Mouse (Mus musculus) left cerebral cortex, postnatal 14 days (tissue): Measurements from ENCODE around the gene Gm17268. TPM values are rescaled to one million over a fixed set of nuclear protein-coding genes. Genes with fewer than 3 reads are reported as not detected.

ENCODE experiments used
- DNase-seq, 2 experiments: peaks; one replicate each; pipeline ENCODE4 v3.0.0; 2021 to 2022; ENCODE audit warnings: low spot score in 2 of 2, mixed read lengths in 1 of 2
- intact Hi-C: fragments of 180-260 bp; cut with DNase I; formaldehyde crosslinking; loops from one replicate; pipeline ENCODE4 v1.15.1; 2025
- total RNA-seq, 2 experiments: library from RNA; stranded (reverse); gene quantifications; 2 replicates each; pipeline ENCODE4 v1.2.3; 2021

Gene Gm17268
- total RNA-seq, 2 experiments from 2014 or later, result not detected

GRCm38 (mm10) chr11:82034446-82034845, 3.9 kb downstream of the Gm17268 start:
- DNase-seq, result no peak
- intact Hi-C loops, result no loop called here

GRCm38 (mm10) chr11:82032678-82033344, 5.6 kb downstream of the Gm17268 start:
- intact Hi-C loops, result no loop called here
- peak in 1 of 2 experiments; percentile 14 for DNase-seq

- no peak for DNase-seq
- intact Hi-C loops, result no loop called here
Measured at GRCm38 (mm10) chr11:82032136-82032535, 6.2 kb downstream of the Gm17268 start.

GRCm38 (mm10) chr11:82030171-82030570, 8.2 kb downstream of the Gm17268 start:
- intact Hi-C loops, result no loop called here
- no peak for DNase-seq

GRCm38 (mm10) chr11:82023769-82024168, 14.6 kb downstream of the Gm17268 start:
- no peak for DNase-seq
- intact Hi-C loops, result no loop called here

- intact Hi-C loops, result no loop called here
- DNase-seq, result no peak
Measured at GRCm38 (mm10) chr11:82022504-82023056, 15.8 kb downstream of the Gm17268 start.

GRCm38 (mm10) chr11:82021406-82021805, 17.0 kb downstream of the Gm17268 start:
- intact Hi-C loops, result no loop called here
- DNase-seq, result no peak

GRCm38 (mm10) chr11:82019793-82020192, 18.6 kb downstream of the Gm17268 start:
- no peak for DNase-seq
- intact Hi-C loops, result no loop called here

GRCm38 (mm10) chr11:82019389-82019788, 19.0 kb downstream of the Gm17268 start:
- intact Hi-C loops, result no loop called here
- no peak for DNase-seq

GRCm38 (mm10) chr11:82016181-82016780, 22.1 kb downstream of the Gm17268 start:
- no peak for DNase-seq
- intact Hi-C loops, result no loop called here

GRCm38 (mm10) chr11:82015066-82015465, 23.3 kb downstream of the Gm17268 start:
- intact Hi-C loops, result no loop called here
- DNase-seq, result no peak

- no peak for DNase-seq
- intact Hi-C loops, result no loop called here
Measured at GRCm38 (mm10) chr11:82013756-82014155, 24.6 kb downstream of the Gm17268 start.

GRCm38 (mm10) chr11:82011411-82012193, 26.8 kb downstream of the Gm17268 start:
- no peak for DNase-seq
- intact Hi-C loops, result no loop called here

- DNase-seq, result peak; percentile 17 to 54
- intact Hi-C loops, result no loop called here
Measured at GRCm38 (mm10) chr11:82010115-82010514, 28.2 kb downstream of the Gm17268 start.

- intact Hi-C loops, result no loop called here
- no peak for DNase-seq
Measured at GRCm38 (mm10) chr11:82006796-82007423, 31.5 kb downstream of the Gm17268 start.

GRCm38 (mm10) chr11:82004810-82005209, 33.6 kb downstream of the Gm17268 start:
- intact Hi-C loops, result no loop called here
- no peak for DNase-seq

- intact Hi-C loops, result no loop called here
- DNase-seq, result no peak
Measured at GRCm38 (mm10) chr11:82000581-82000980, 37.8 kb downstream of the Gm17268 start.

GRCm38 (mm10) chr11:81999469-81999868, 38.9 kb downstream of the Gm17268 start:
- intact Hi-C loops, result loop anchor here (5.0 kb wide), 2 partner anchors 38 to 893 kb away; partner anchors contain the start of genes Ccl2, Fndc8, Gm17268 and Rad51d
- no peak for DNase-seq

GRCm38 (mm10) chr11:81998646-81999045, 39.7 kb downstream of the Gm17268 start:
- DNase-seq, result no peak
- intact Hi-C loops, result loop anchor here (5.0 kb wide), 2 partner anchors 39 to 894 kb away; partner anchors contain the start of genes Ccl2, Fndc8, Gm17268 and Rad51d
